Mouse (Mus musculus): Measurements from ENCODE around the gene Sh3yl1. TPM values are rescaled to one million over a fixed set of nuclear protein-coding genes. Genes with fewer than 3 reads are reported as not detected.
A peak's percentile ranks its signal among the peaks of the same experiment; 100 is the strongest.

The Sh3yl1 gene
- polyA plus RNA-seq (2012) = 4.8 and 5.1 TPM in 2 replicates

GRCm38 (mm10) chr12:30911261-30912047, at the start of gene Sh3yl1, which contains the start of gene Acp1:
TSS of gene Sh3yl1 (plus strand) at chr12:30911668.
TSS of gene Acp1 (minus strand) at chr12:30911589.
- TF ChIP-seq GATA1 (IDR thresholded peaks at IDR 0.05; ENCODE audit: low read length) (no peak), TAL1 (IDR thresholded peaks at IDR 0.05; ENCODE audit: low read length) (no peak)
- peaks cover 61% of the 10 kb centered on the region for H3K36me3 ChIP-seq (ENCODE audit: control insufficient read depth)
- H3K9me3 ChIP-seq (ENCODE audit: control insufficient read depth, low read length) = no peaks in the 10 kb centered on the region
- peak within 1 kb of the TSS; percentile 100 for H3K4me3 ChIP-seq (replicated peaks)
- peaks cover 9% of the 10 kb centered on the region for H3K27me3 ChIP-seq (ENCODE audit: control insufficient read depth)
- peaks cover 70% of the 10 kb centered on the region for H3K4me1 ChIP-seq (ENCODE audit: control insufficient read depth)

- Histone ChIP-seq H3K4me1 (ENCODE audit: control insufficient read depth) (no peaks in the 10 kb centered on the region), H3K36me3 (ENCODE audit: control insufficient read depth) (no peaks in the 10 kb centered on the region), H3K9me3 (ENCODE audit: control insufficient read depth, low read length) (no peaks in the 10 kb centered on the region), H3K27me3 (ENCODE audit: control insufficient read depth) (no peaks in the 10 kb centered on the region), H3K4me3 (replicated peaks) (no peak overlapping the region)
- no peak for TF ChIP-seq GATA1 (IDR thresholded peaks at IDR 0.05; ENCODE audit: low read length)
- no peak for TF ChIP-seq TAL1 (IDR thresholded peaks at IDR 0.05; ENCODE audit: low read length)
Observed at GRCm38 (mm10) chr12:30864347-30864746, 47.1 kb upstream of the Sh3yl1 start.

- Histone ChIP-seq H3K4me3 (replicated peaks) (no peak overlapping the region), H3K27me3 (ENCODE audit: control insufficient read depth) (no peaks in the 10 kb centered on the region), H3K9me3 (ENCODE audit: control insufficient read depth, low read length) (no peaks in the 10 kb centered on the region), H3K4me1 (ENCODE audit: control insufficient read depth) (no peaks in the 10 kb centered on the region), H3K36me3 (ENCODE audit: control insufficient read depth) (no peaks in the 10 kb centered on the region)
- no peak for TF ChIP-seq GATA1 (IDR thresholded peaks at IDR 0.05; ENCODE audit: low read length)
- no peak for TF ChIP-seq TAL1 (IDR thresholded peaks at IDR 0.05; ENCODE audit: low read length)
Observed at GRCm38 (mm10) chr12:30865781-30866180, 45.7 kb upstream of the Sh3yl1 start.

GRCm38 (mm10) chr12:30879447-30879846, 32.0 kb upstream of the Sh3yl1 start:
- Histone ChIP-seq H3K9me3 (ENCODE audit: control insufficient read depth, low read length) (peaks cover 9% of the 10 kb centered on the region; the same call in 1 of the 2 replicates), H3K4me3 (replicated peaks) (no peak overlapping the region), H3K36me3 (ENCODE audit: control insufficient read depth) (no peaks in the 10 kb centered on the region), H3K4me1 (ENCODE audit: control insufficient read depth) (no peaks in the 10 kb centered on the region; the same call in 1 of the 2 replicates), H3K27me3 (ENCODE audit: control insufficient read depth) (peaks cover 64% of the 10 kb centered on the region)
- TF ChIP-seq GATA1 (IDR thresholded peaks at IDR 0.05; ENCODE audit: low read length) = no peak
- TF ChIP-seq TAL1 (IDR thresholded peaks at IDR 0.05; ENCODE audit: low read length) = no peak

- Histone ChIP-seq H3K36me3 (ENCODE audit: control insufficient read depth) (no peaks in the 10 kb centered on the region), H3K4me3 (replicated peaks) (no peak overlapping the region), H3K27me3 (ENCODE audit: control insufficient read depth) (peaks cover 86% of the 10 kb centered on the region), H3K4me1 (ENCODE audit: control insufficient read depth) (peaks cover 11% of the 10 kb centered on the region), H3K9me3 (ENCODE audit: control insufficient read depth, low read length) (peaks cover 16% of the 10 kb centered on the region; the same call in 1 of the 2 replicates)
- no peak for TF ChIP-seq GATA1 (IDR thresholded peaks at IDR 0.05; ENCODE audit: low read length)
- no peak for TF ChIP-seq TAL1 (IDR thresholded peaks at IDR 0.05; ENCODE audit: low read length)
Observed at GRCm38 (mm10) chr12:30883592-30883985, 27.9 kb upstream of the Sh3yl1 start.

- peaks cover 84% of the 10 kb centered on the region for H3K27me3 ChIP-seq (ENCODE audit: control insufficient read depth)
- peaks cover 13% of the 10 kb centered on the region for H3K4me1 ChIP-seq (ENCODE audit: control insufficient read depth)
- TF ChIP-seq GATA1 (IDR thresholded peaks at IDR 0.05; ENCODE audit: low read length) (no peak), TAL1 (IDR thresholded peaks at IDR 0.05; ENCODE audit: low read length) (no peak)
- H3K4me3 ChIP-seq (replicated peaks) = no peak within 1 kb of the TSS
- H3K9me3 ChIP-seq (ENCODE audit: control insufficient read depth, low read length) = peaks cover 16% of the 10 kb centered on the region; the same call in 1 of the 2 replicates
- H3K36me3 ChIP-seq (ENCODE audit: control insufficient read depth) = no peaks in the 10 kb centered on the region
Observed at GRCm38 (mm10) chr12:30883986-30884621, 27.4 kb upstream of the Sh3yl1 start, which contains the start of gene Alkal2. TSS of gene Alkal2 (plus strand) at chr12:30884322.

- Histone ChIP-seq H3K9me3 (ENCODE audit: control insufficient read depth, low read length) (peaks cover 16% of the 10 kb centered on the region; the same call in 1 of the 2 replicates), H3K36me3 (ENCODE audit: control insufficient read depth) (peaks cover 3% of the 10 kb centered on the region), H3K4me1 (ENCODE audit: control insufficient read depth) (peaks cover 13% of the 10 kb centered on the region), H3K27me3 (ENCODE audit: control insufficient read depth) (peaks cover 78% of the 10 kb centered on the region), H3K4me3 (replicated peaks) (no peak overlapping the region)
- TF ChIP-seq TAL1 (IDR thresholded peaks at IDR 0.05; ENCODE audit: low read length) (no peak), GATA1 (IDR thresholded peaks at IDR 0.05; ENCODE audit: low read length) (no peak)
Observed at GRCm38 (mm10) chr12:30884622-30885230, 26.7 kb upstream of the Sh3yl1 start.

- H3K9me3 ChIP-seq (ENCODE audit: control insufficient read depth, low read length) = peaks cover 16% of the 10 kb centered on the region; the same call in 1 of the 2 replicates
- no peak overlapping the region for H3K4me3 ChIP-seq (replicated peaks)
- TF ChIP-seq TAL1 (IDR thresholded peaks at IDR 0.05; ENCODE audit: low read length) = no peak
- no peak for TF ChIP-seq GATA1 (IDR thresholded peaks at IDR 0.05; ENCODE audit: low read length)
- peaks cover 22% of the 10 kb centered on the region for H3K4me1 ChIP-seq (ENCODE audit: control insufficient read depth)
- H3K27me3 ChIP-seq (ENCODE audit: control insufficient read depth) = peaks cover 66% of the 10 kb centered on the region
- peaks cover 12% of the 10 kb centered on the region for H3K36me3 ChIP-seq (ENCODE audit: control insufficient read depth)
Observed at GRCm38 (mm10) chr12:30885891-30886290, 25.6 kb upstream of the Sh3yl1 start.

GRCm38 (mm10) chr12:30888003-30888402, 23.5 kb upstream of the Sh3yl1 start:
- Histone ChIP-seq H3K27me3 (ENCODE audit: control insufficient read depth) (peaks cover 45% of the 10 kb centered on the region), H3K4me3 (replicated peaks) (no peak overlapping the region), H3K36me3 (ENCODE audit: control insufficient read depth) (peaks cover 31% of the 10 kb centered on the region), H3K4me1 (ENCODE audit: control insufficient read depth) (peaks cover 22% of the 10 kb centered on the region), H3K9me3 (ENCODE audit: control insufficient read depth, low read length) (peaks cover 16% of the 10 kb centered on the region; the same call in 1 of the 2 replicates)
- TF ChIP-seq TAL1 (IDR thresholded peaks at IDR 0.05; ENCODE audit: low read length) = no peak
- no peak for TF ChIP-seq GATA1 (IDR thresholded peaks at IDR 0.05; ENCODE audit: low read length)
